Mouse (Mus musculus): ENCODE measurements around the gene Psmd3.

DNA sequence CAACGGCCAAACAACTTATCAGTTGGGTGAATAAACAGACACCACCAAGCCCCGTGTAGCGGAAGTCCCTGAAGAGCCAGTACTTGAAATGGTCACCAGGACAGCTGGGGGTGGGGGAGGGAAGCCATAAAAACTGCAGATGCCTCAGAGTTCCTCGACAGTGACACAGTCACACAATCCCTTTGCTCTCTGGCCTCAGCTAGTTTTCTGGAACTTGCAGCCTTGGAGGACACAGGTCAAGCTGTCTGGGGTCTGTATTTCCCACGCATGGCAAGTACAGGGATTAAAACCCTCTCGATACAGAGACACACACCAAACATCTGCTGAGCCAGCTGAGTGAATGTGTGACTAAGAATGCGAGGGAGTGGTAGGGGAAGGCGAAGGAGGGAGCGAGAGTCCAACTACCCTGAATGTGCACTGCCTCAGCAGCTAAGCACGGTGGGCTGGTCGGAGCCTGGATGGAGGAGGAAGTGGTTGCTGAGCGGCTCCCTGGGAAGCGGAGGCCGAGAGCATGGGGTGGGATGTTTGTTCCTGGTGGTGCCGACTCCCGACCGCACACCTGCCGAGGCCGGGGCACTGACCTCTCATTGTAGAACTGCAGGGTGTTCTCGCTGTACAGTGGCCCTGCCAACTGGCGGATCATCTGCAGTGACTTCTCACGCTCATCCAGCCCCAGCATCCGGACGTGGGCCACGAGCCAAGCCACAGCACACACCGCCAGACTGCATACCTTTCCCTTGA lies 26.8 kb downstream of the Psmd3 start:
- TF ChIP-seq EP300 (IDR thresholded peaks at IDR 0.05), result no peak
- TF ChIP-seq CTCF (IDR thresholded peaks at IDR 0.05), result no peak

Data from lung, postnatal 0 days (tissue).